Mouse (Mus musculus): Measurements from ENCODE around the gene Rab11fip4.
A peak's percentile ranks its signal among the peaks of the same experiment; 100 is the strongest.

Rab11fip4 gene

DNA sequence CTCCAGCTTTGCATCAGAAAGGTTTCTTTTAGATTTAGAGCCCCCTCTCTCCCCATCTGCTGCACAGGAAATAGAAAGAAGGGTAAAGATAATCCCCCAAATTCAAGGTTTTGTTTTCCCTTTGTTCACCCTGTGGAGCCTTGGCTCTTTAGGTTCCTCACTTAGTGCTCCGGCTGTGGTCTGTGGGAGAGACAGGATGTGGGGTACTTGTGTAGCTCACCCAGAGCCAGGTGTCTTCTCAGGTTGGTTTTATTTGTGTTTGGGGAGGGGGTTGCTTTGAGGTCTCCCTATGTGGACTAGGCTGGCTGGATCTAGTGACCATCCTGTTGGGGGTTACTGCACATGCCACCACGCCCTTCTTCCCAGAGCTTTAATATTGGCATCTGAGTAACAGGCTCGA is 23.9 kb downstream of the Rab11fip4 start:
- no peak for DNase-seq (ENCODE audit: low spot score in 2 of 2)

- no peak for DNase-seq (ENCODE audit: low spot score in 2 of 2)
Measured at GRCm38 (mm10) chr11:79615871-79616270, 24.9 kb downstream of the Rab11fip4 start.

GRCm38 (mm10) chr11:79617991-79618390 is 27.0 kb downstream of the Rab11fip4 start:
- DNase-seq (ENCODE audit: low spot score in 2 of 2) = no peak

DNA sequence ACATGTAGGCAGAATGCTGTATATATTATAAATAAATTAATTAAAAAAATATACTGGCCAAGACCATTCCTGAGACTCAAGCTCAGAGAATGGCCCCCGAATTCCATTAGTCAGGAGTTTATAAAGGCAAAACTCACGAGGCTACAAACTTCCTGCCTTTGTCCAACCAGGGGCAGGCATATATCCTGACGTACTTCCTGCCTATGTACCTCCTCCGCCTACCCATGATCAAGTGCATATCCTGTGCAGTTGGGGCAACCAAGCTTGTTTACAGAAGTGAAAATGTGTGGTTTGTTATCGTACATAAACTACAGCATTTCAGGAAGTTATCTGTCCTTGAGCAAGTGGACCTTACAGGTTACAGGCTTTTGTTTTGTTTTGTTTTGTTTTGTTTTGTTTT is 32.0 kb downstream of the Rab11fip4 start:
- DNase-seq (ENCODE audit: low spot score in 2 of 2) = no peak

- peak in 1 of 2 experiments; percentile 59 for DNase-seq (ENCODE audit: low spot score in 2 of 2)
Measured at GRCm38 (mm10) chr11:79624801-79625302, 33.8 kb downstream of the Rab11fip4 start.

GRCm38 (mm10) chr11:79628716-79629115 is 37.7 kb downstream of the Rab11fip4 start:
- DNase-seq (ENCODE audit: low spot score in 2 of 2) = no peak

- DNase-seq (ENCODE audit: low spot score in 2 of 2) = no peak
Measured at GRCm38 (mm10) chr11:79629752-79630374, 38.9 kb downstream of the Rab11fip4 start.

GRCm38 (mm10) chr11:79630521-79630920 is 39.5 kb downstream of the Rab11fip4 start:
- DNase-seq (ENCODE audit: low spot score in 2 of 2) = no peak

GRCm38 (mm10) chr11:79633366-79633765 is 42.4 kb downstream of the Rab11fip4 start:
- no peak for DNase-seq (ENCODE audit: low spot score in 2 of 2)

DNA sequence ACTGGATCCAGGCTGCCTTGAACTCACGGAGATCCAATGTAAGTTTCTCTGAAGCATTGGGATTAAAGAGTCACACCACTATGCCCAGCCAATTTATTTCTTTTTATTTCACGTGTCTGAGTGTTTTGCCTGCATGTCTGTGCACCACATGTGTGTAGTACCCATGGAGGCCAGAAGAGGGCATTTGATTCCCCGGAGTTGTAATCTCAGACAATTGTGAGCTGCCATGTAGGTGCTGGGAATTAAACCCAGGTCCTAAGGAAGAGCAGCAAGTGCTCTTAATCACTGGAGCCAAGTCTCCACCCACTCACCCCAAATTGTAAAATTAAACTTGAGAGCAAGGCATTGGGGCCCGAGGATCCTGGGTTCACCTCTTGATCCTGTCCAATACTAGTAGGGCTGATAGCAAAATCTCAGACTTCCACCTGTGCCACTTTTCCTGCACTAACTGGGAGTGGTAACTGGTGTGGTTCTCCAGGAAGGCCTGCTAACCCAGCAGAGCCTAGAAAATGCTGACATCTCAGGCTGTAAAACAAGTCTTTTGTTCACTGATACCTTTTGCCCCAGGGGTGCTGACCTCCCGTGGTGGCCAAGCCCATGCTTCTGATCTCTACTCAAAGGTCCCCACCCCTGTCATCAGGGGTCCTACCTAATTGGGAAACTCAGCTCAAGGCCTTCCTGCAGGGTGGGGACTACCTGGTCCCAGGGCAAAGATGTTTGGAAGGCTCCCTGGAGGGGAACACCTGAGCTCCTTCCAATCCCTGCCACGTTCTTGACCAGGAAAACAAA is 44.8 kb downstream of the Rab11fip4 start:
- no peak for DNase-seq (ENCODE audit: low spot score in 2 of 2)

- no peak for DNase-seq (ENCODE audit: low spot score in 2 of 2)
Measured at GRCm38 (mm10) chr11:79636481-79636880, 45.5 kb downstream of the Rab11fip4 start.

- no peak for DNase-seq (ENCODE audit: low spot score in 2 of 2)
Measured at GRCm38 (mm10) chr11:79638691-79639090, 47.7 kb downstream of the Rab11fip4 start.

- DNase-seq (ENCODE audit: low spot score in 2 of 2) = no peak
Measured at GRCm38 (mm10) chr11:79640940-79641733, 50.1 kb downstream of the Rab11fip4 start.

DNA sequence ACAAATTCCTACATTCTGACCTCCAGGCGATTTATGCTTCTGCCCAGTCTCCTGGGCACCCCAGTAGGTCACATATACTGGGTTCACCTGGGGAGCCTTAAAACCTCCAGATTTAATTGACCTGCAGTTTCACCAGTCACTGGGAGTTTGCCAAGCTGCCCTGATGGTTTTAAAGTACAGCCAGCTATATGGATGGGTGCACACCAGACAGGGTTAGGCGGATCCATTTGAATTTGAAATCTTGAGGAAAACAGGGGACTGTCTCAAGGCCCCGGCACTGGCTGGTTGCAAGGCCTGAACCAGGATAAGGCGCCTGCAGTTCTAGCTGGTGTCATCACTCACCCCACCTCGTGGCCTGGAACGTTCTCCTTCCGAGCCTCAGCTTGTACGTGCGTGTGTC is 52.7 kb downstream of the Rab11fip4 start:
- no peak for DNase-seq (ENCODE audit: low spot score in 2 of 2)

DNA sequence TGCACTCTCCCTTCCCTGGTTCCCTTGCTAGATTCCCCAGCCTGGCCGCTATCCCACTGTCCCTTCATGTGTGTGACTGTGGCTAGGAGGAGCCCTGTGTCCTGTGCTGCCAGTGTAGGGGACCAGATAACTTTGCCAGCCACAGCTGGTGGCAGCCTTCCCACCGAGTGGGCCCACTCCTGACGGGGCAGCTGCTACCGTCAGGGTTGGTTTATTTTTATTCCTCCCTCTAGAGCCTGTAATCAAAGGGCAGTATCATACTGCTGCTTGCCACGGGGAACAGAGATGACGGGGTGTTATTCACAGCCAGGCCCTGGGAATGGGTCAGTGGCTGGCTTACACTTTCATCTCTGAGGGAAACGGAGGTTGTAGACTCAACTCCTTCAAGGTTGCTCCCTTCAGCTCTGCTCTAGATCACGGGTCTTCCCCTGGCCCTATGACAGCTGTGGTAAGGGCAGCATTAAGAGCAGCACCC is 53.7 kb downstream of the Rab11fip4 start:
- DNase-seq (ENCODE audit: low spot score in 2 of 2) = no peak

DNA sequence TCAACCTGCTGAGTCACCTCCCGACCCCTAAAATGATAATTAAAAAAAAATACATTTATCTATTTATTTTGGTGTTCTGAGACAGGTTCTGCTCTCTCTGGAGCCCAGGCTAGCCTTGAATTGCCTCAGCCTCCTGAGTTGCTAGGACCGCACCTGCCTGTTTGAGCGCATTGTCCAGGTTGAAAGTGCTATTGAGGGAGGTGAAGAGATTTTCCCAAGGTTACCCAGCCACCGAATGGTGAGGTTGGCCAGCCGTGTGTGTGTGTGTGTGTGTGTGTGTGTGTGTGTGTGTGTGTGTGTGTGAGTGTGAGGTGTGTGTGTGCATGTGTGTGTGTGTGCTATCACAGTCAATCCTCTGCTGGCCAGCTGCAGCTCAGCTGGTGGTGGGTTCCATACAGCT is 55.0 kb downstream of the Rab11fip4 start:
- DNase-seq (ENCODE audit: low spot score in 2 of 2) = no peak

GRCm38 (mm10) chr11:79646467-79647070 is 55.6 kb downstream of the Rab11fip4 start:
- peak in 1 of 2 experiments; percentile 68 for DNase-seq (ENCODE audit: low spot score in 2 of 2)

DNA sequence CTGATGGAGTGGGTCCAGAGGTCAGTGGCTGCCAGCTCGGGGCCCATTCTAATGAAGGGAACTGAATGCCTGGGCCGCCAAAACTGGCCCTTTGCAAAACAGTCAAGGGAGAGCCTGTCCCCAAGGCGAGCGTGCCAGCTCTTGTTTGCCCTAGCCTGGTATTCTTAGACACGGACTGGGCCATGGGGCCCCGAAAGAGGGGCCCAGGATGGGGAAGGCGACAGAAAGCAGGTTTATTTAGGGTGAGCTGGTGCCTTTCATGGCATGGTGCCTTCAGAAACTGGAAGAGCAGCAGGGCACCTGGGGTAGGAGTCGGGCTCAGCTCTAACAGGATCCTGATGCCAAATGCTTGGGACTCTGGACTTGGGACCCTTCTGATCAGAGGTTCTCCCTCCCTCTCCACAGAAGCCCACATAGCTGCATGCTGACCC is 56.1 kb downstream of the Rab11fip4 start:
- peak in 1 of 2 experiments; percentile 58 for DNase-seq (ENCODE audit: low spot score in 2 of 2)

- DNase-seq (ENCODE audit: low spot score in 2 of 2) = peak; percentile 37 to 49
Measured at GRCm38 (mm10) chr11:79650359-79650835, 59.4 kb downstream of the Rab11fip4 start.

DNA sequence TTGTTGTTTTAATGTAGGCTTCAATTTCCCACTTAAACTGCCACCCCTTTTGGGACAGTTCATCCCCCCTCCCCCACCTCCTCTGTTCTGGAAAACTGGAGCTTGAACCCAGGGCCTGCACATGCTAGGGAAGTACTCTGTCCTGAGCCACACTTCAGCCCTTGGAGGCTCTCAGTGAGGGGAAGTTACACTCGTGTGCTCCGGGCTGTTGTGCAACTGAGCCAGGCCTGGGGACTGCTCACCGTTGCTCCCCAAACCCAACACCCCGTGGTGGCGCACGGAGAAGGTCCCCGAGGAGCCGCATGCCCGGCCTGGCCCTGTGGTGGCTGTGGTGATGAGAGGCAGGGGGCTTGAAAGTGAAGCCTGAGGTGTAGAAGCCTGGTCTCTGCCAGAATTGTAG is 61.2 kb downstream of the Rab11fip4 start:
- DNase-seq (ENCODE audit: low spot score in 2 of 2) = no peak

DNA sequence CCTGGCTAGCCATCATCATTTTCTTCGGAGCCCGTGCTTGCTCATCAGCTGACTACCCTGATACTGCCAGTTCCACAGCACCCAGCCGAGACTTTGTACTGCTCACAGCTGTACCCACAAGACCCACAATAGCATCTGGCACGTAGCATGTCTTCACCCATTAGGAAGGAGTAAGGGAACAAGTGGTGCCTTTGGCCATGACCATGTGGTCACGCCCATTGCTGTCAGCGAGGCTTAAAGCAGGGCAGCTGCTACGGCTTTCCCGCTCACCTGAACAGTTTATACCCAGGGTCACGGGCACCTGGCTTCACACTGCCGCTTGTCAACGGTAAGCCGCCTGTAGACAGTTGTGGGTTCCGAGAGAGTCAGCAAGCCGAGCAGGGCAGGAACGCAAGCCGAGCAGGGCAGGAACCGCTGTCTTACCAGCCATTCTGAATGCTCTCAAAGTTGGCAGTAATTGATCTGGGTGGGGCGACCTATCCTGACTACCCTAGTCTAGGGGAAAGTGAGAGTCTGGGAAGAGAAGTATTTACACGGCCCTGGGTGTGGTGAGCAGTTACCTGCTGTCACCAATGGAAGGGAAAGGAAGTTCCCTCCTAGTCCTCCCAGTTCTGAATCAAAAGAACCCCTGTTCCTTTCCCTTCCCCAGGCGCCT is 62.0 kb downstream of the Rab11fip4 start:
- no peak for DNase-seq (ENCODE audit: low spot score in 2 of 2)

All from frontal cortex, postnatal 10 days (tissue).